Mouse (Mus musculus) cerebellum, postnatal 4 days (tissue): ENCODE results near the gene 4930415O20Rik.
A peak's percentile ranks its signal among the peaks of the same experiment; 100 is the strongest.
"Not testable (repeated sequence)": the region's sequence is repeated elsewhere in the genome, so short reads cannot be mapped to it uniquely, and the experiment has no call there.

Experiments used
- DNase-seq, 2 experiments: peaks; one replicate each; pipeline ENCODE4 v3.0.0; 2022; ENCODE audit warnings: low spot score in 2 of 2, mixed read lengths in 1 of 2

4930415O20Rik gene

DNA sequence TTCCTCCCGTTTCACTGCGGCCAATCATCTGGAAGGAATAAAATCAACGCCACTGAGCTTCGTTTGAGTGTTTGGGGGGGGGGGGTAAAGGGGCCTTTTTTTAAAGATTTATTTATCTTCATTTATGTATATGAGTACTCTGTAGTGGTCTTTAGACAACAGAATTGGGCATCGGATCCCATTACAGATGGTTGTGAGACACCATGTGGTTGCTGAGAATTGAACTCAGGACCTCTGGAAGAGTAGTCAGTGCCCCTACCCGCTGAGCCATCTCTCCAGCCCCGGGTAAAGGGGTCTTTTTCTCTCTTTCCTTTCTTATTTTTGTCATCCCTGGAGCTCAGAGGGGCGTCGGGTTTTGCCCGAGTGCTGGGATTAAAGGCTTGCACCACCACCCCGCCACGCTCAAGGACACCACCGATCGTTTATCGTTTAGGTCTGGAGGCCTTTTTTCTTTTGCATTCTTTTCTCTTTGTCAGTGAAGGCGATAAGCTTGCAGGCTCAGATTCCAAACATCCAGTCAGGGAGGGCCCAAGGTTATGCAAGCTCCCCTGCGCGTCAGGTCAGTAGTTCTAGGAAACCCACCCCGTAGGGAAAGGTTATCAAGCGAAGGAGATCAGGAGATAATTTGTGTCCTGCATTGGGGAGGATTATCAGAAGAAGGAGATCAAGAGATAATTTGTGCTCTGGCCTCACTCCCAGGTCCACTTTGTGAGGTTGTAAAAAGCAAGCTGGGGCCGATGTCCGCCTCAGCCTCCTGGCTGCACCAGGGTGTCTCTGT, 2.4 kb upstream of the 4930415O20Rik start:
- no peak for DNase-seq

DNA sequence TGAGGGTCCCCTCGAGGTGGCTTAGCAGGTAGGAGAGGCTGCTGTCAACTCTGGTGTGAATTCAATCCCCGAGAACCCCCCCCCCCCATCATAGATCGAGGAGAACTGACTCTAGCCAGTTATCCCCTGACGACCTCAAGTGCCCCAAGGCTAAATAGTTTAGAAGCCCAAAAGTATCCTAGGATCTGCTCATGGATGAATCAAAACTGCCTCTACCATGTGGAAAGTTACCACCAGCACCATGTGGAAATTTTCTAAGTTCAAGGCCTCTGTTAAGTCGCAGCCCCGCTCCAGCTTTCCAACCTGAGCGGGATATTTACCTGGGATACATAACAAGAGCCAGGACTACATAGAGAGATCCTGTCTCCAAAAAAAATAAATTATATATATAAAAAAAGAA, 1.6 kb upstream of the 4930415O20Rik start:
- no peak for DNase-seq

DNA sequence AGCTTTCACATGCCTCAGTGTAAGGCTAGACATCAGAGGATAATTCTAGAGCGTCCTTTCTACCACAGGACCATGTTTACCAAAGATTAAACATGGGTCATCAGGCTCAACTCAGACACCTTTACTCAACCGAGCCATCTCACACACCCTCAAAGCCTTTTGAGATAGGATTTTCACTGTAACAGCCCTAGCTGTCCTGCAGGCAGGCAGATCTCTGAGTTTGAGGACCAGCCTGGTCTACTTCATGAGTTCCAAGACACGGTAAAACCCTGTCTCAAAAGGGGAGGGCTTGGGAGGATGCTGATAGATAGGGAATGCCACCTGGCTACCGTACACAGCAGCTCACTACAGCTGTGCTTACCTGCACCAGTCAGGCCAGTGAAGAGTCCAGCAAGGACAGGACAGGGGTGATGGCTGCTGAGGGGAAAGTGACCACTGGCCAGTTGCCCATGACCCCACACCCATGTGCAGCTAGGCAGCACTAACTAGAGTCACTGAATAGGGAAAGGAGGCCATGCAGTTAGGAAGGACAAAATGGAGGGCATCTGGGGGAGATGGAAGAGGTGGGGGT, 924 bp upstream of the 4930415O20Rik start:
- DNase-seq: no peak

DNA sequence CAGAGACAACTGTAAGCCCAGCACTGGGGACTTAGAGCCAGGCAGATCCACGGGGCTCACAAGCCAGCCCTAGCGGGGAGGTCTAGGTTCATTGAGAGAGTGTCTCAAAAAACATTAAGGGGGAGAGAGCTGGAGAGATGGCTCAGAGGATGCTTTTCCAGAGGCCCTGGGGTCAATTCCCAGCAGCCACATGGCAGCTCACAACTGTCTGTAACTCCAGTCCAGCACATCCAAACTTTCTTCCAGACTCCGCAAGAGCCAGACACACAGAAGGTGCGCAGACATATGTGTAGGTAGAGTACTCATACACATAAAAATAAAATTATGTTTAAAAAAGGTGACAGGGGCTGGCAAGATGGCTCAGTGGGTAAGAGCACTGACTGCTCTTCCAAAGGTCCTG, 2.5 kb downstream of the 4930415O20Rik start:
- DNase-seq: no peak

DNA sequence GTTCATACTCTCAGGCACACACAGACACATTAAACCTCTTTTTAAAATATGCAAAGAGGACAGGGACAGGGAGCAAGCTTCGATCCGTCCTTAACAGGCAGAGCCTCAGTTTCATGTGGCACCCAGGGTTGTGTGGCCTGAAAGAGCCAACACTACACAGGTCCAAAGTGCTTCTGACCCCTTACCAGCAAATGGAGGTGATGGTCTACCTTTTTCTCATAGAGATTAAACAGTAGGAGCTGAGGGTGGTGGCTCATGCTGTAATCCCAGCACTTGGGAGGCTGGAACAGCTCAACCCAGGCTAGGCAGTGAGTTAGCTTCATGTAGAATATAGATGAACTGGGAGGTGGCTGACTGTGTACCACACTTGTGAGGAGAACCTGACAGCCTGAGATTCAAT, 8.5 kb downstream of the 4930415O20Rik start:
- DNase-seq: no peak

DNA sequence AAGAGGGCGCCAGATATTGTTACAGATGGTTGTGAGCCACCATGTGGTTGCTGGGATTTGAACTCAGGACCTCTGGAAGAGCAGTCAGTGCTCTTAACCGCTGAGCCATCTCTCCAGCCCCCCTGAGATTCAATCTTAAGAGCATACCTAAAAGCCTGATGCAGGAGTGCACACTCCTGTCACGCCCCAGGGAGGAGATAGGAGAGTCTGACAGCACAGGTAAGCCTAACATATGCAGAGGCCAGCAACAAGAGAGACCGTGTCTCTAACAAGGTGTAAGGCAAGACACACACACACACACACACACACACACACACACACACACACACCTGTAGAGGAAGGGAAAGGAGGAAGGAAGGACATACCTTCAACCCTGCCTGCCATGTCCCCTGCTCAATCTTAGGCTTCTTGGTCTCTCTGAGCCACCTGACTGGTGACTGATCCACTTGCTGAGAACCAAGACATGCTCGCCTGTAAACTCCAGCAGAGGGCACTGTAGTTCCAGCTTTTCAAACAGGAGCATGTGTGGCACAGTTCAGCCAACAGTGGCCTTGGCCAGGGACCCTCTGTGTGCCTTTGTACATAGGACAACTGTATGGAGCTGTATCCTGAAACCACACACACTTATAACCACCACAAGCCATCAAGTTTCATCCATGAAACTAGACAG, 9.1 kb downstream of the 4930415O20Rik start:
- peak; percentile 65 to 79 for DNase-seq

DNA sequence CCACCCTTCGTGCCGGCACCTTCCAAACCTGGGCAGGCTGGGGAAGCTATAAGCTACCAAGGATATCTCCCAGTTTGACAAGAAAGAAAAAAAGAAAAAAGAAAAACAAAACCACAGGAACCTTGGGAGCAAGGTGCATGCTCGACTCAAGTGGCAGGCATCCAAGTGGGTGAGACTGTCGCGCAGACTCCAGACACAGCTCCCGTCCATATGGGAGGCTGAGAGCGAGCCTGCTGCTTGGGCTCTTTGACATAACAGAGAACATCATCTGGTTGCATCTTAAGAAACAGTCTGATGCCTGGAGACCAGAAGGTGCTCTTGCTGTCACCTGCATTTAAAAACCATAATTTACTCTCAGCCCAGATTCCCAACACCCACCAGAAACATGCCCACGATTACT, 11.6 kb downstream of the 4930415O20Rik start:
- no peak for DNase-seq

DNA sequence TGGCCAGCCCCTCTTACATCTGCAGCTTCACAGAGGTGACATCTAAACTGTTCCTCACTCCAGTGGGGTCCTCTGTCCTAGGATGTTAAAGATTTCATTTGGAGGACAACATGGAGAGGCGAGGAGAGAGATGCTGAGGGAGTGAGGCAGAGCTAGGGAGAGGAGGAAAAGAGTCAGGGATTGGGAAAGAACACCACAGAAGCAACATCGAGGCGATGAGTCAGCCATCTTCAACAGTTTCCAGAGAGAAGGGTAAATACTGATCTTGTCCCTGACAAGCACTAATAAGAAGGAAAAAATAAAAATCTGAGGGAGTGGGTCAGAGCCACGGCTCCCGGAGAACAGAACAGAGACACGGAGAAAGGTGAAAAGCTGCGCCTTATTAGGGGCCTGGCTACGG, 12.2 kb downstream of the 4930415O20Rik start:
- no peak for DNase-seq

DNA sequence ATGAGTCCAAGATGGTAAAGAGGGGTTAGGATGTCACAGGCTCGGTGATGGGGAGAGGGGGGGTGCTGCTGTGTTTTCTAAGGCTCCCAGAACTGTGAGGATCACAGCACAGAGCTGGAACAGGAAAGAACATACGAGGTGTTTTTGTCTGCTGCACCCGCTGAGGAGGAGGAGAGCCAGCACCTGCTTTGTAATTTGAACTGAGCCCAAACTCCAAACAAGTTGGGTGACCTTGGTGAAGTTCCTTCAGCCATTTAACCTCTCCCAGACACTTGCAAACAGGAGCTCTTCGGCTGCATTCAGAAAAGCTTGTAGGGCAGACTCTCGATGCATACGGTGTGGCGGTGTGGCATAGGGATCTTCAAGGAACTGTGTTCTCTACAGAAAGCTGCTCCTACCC, 14.6 kb downstream of the 4930415O20Rik start:
- no peak for DNase-seq

DNA sequence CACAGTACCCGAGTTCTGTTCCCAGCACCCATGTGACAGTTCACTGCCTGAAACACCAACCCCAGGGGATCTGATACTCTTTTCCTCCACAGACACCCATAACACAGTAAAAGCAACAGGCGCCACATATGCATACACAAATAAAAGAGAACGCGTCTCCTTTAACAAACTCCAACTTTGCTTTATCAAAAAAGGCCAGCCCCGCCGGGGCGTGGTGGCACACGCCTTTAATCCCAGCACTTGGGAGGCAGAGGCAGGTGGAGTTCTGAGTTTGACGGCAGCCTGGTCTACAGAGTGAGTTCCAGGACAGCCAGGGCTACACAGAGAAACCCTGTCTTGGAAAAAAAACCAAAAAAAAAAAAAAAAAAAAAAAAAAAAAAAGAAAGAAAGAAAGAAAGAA, 15.3 kb downstream of the 4930415O20Rik start:
- not testable (repeated sequence) for DNase-seq

DNA sequence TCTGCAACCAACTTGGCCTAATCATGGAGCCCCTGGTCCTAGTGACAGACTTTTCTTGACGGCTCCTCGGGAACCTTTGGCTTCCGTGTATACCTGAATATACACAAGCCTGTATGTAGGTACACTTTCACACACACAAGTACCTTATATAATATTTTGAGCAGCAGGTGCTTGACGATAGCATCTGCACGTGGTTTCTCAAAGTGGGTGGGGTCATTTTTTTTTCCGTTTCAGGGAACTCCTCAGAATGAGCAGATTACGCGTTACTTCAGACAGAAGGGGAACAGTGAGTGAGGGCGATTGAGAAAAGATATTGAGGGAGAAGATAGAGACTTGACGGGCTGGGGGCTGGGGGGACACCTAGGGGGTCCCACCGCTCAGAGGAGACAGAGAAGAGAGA, 16.9 kb downstream of the 4930415O20Rik start:
- no peak for DNase-seq

DNA sequence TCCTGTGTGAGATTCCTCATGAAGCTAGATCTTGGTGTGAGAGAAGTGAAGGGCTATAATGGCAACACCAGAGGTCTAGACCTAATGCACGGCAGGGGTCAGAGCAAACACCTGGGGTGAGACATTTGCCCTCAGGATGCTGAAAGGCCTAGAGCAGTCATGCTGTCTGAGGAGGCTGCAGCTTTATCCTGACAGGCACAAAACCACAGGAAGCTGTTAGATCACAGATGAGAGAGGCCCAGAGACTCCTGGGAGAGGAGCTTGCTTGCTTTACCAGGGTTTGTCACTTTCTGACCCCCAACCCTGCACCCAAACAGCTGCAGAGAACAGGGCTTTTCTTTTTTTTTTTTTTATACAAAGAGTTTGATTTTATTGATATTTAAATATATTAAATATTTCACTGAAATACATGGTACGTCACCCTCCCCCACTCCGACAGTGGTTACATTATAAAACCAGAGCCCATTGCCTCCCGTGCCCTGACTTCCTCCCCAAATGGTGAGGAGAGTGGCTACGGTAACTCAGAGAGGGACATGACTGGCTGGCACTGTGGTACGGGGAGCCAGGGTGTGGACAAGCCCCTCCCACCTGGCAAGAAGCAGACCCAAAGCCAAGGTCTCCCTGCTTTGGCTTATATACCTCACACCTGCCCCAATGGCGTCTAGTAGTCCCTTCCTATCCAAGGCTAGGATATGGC, 19.0 kb downstream of the 4930415O20Rik start:
- no peak for DNase-seq

DNA sequence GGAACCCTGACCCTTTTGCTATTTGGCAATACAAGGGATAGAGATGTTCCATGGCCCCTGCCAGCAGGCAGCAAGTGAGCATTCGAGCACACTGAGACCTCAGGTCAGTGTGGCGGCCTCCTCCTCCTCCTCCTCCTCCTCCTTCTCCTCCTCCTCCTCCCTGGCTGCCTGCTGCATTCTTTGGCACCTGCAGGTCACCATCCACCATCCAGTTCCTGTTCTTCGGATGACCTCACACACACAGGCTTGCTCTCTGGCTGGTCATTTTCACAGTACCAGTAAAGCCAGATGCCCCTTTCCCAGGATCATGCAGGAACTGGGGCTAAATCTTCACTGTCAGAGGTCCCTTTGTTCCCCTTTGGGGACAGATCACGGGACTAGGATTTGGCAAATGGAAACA, 20.6 kb downstream of the 4930415O20Rik start:
- no peak for DNase-seq

DNA sequence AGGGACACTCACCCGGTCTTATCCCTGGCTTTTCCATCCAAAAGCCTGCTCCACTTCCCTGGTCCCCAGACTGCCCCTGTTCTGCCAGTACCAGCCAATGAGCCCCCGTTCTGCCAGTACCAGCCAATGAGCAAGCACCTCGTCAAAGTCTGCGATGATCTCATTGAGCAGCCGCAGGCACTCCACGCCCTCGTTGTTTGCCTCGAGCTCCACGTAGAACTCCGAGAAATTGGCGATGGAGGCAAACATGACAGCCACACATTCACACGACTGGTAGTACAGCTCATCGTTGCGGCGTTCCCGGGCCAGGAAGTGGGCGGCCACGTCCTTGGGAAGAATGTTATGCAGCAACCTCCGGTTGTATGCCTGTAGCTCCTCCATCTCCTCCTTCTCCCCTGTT, 23.4 kb downstream of the 4930415O20Rik start:
- DNase-seq: no peak

DNA sequence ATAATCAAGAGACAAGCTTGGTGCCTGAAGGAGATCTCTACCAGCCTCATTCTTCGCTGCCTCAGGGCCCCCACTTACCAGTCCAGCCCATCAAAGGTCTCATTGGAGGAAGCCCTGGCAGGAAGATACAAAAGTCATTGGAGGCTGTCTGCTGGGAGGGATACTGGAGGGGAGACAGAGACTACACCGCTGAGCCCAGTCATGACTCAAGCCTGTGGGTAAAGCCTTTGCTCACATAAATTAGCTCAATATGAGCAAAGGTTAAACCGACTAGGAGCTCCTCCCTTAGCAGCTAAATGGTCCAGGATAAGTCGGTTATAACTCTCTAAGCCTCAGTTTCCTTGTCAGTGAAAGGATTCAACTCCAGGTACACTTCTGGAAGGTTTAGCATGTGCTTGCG, 24.2 kb downstream of the 4930415O20Rik start:
- DNase-seq: no peak

DNA sequence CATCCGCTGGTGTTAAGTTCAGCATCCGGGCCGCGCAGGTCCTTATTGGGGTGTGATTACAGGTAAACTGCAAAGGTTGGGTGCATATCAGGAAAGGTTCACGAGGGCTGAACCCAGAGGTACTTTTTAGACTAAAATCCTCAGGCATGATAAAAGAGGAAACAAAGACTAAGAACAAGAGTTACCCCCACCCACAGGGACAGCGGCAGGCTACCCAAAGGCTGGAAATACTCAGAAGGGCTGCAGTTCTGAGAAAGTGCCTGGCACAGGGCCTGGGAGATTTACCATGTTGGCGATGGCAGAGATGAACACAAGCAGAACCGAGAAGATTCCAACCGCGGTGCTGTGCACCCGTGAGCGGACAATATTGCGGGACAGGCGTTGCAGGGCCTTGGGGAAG, 25.8 kb downstream of the 4930415O20Rik start:
- no peak for DNase-seq

DNA sequence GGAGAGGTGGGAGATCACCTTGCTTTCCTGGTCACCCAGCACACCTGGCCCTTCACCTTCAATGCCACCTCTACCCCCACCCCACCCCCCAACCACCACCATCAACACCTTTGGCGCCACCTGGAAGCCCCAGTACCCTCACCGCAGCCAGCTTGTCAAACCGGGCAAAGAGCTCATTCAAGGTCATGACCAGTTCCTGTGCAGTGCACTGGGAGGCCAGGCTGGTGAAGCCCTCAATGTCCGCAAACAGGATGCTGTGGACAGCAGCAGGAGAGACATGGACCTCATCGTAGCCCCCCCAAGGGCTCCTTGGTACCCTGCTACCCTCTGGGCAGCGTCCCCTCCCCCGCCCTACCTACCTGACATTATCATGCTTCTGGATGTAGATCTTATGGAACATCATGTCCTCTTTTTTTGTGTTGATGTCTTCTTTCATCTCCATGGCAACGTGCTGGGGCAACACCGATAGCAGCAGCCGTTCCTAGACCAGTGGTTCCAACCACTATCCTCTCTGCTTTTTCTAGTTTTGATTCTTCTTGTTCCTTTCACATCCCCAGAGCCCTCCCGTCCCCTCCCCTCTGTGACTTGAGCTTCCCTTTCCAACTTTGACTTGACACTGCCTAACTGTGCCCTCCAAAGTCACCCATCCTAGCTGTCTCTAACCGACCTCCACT, 29.4 kb downstream of the 4930415O20Rik start:
- DNase-seq: no peak

DNA sequence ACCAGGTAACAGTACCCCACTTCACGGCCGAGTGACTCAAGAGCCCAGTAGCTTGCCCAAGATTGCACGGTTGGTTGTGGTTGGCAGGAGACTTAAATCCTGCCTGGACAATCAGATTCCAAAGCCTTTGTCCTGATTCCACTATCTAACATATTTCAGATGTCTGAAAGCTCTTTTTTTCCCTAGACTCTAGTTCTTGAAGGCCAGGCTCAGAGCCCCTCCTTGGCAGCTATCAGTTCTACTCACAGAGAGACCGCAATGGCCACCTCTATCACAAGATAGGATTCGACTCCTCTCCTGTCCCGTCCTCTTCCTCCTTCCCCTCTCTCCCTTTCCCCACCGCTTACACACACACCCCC, 31.0 kb downstream of the 4930415O20Rik start:
- DNase-seq: no peak

DNA sequence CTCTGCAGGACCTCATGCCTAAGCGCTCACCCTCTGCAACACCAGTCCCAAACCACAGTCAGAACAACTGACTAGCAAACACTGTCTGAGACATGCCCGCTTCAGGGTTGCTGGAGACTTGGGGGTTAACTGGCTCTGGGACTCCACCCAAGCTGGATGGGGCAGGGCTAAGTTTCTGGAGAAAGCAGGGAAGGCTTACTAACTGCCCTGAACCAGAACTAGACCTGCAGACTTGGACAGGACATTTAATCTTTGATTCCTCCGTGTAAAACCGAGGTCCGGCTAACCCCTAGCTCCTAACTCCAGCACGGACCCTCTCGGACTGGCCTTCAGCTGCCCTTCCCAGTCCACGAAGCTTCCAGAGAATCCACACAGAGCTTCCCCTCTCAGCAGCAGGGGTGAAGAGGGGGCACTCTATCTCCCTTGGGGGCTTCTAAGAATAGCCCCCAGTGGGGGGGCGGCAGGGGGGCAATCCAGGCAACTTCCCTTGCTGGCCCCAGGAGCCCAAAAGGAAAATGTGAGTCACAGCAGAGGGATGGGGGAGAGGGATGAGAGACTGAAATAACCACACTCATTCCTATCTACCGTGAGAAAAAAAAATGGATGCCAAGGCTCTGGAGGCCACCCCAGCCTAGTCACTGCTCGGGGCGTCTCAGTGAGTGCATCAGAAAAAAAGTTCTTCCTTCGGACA, 31.5 kb downstream of the 4930415O20Rik start:
- DNase-seq: no peak

DNA sequence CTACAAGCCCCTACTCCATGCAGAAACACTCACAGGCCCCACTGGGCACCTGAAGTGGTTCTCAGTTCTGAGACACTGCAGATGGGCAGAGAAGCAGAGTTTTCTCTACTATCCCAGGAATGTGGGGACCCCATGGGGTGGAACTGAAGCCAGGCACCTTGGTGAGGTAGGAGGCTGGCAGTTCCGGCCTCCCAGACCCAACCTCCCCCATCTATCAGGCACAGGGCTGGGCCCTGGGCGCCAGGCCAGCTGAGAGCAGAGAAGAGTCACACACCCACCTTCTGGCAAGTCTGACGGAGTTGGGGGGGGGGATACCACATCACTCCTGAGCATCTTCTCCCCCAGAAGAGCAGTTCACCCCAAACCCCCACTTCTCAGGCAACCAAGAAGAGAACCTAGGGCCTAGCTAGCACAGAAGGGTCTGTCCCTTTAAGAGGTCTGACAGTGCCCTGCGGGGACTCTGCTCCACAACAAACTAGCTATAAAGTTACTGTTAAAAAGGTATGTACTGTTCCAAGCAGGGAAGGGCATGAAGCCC, 32.2 kb downstream of the 4930415O20Rik start:
- DNase-seq: no peak

DNA sequence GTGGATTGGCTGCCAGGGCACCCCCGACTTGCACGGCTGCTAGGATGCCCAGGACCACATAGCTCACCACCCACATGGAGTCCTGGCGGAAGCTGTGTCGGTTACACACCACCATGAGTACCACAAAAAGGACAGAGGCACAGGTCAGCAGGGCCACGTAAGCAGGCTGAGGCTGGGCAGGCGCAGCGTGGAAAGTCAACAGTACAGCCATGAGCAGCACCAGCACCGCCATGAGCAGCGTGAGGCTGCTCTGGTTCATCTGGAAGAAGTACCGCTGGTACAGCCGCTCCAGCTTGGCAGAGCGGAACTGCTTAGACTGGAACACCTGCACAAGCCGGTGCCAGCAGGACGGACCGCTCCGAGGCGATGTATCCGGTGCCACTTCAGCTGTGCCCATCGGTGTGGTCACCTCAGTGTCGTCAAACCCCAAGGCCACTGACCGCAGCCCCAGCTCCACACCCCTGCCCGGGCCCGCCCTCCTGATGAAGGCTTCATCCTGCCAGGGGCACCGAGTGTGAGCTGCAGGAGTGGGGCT, 33.3 kb downstream of the 4930415O20Rik start:
- DNase-seq: no peak
